Comparison of ENCODE assay signal across 8 mouse cellular contexts in the genomic region with DNA sequence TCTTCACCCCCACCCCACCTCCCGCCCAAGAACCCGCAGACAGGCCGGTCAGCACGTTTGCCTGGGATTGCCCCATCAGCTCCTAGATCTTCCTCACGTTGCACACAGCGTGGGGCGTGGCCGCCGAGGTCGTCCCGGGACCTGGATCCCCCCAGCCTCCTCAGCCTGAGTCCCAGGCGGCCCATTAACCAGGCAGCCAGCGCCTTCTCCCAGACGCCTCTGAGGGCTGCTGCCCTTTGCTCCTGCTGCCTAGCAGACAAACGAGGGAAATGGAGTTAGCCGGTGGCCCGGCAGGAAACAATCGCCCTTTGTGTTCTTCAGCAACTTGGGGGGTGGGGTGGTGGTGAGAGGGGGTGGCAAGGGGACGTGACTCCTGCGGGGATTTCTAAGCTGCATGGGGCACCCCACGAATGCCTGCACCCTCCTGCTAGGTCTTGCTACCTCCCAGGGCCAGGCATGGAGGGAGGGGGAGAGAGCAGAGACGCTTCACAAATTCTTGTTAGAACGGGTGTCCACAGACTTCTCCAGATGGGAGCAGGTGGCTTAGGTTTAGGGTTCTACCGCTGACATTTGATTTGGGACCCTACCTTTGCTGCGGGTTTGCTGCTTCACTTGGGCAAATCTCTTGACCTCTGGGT. TPM values are rescaled to one million over a fixed set of nuclear protein-coding genes. Genes with fewer than 3 reads are reported as not detected.
DNase-seq lines count a peak whose midpoint lies in the region.

No protein-coding gene starts in this region.

- peak; percentile 53 for DNase-seq in thymus, postnatal 14 days
- no peak for DNase-seq in thymus, postnatal 0 days (ENCODE audit: low spot score)
- peak; percentile 65 for DNase-seq in heart, adult 8-10 months (ENCODE audit: low spot score)
- peak; percentile 62 for DNase-seq in kidney, adult 8-10 months
- peak; percentile 47 for DNase-seq in lung, postnatal 14 days
- no peak for DNase-seq in left cerebral cortex, adult 18-20 months (ENCODE audit: low spot score in 2 of 2)
- DNase-seq in ovary, postnatal 14 days (ENCODE audit: low spot score), result no peak
- DNase-seq in frontal cortex, postnatal 14 days (ENCODE audit: low spot score in 2 of 2), result no peak

RNA-seq across cellular contexts. Expression of gene Dnajb12, which starts 32.3 kb away (rescaled TPM):
- polyA plus RNA-seq in thymus, postnatal 0 days (2015; fragmentation: Nextera tagmentation; extraction: Ambion mirVana), result 13.5 and 14.6 TPM in 2 replicates
- 10 to 100 TPM; 38.1 to 44.8 (median 44.4) TPM for total RNA-seq in heart, adult 8-10 months (2022)
- total RNA-seq in left cerebral cortex, adult 18-20 months (2021), result 10 to 100 TPM; 47.3 to 49.6 TPM

RNA-seq across cellular contexts. Expression of gene Ddit4, which starts 40.0 kb away (rescaled TPM):
- 50.6 and 54.7 TPM in 2 replicates for polyA plus RNA-seq in thymus, postnatal 0 days (2015; fragmentation: Nextera tagmentation; extraction: Ambion mirVana)
- 10 to 100 TPM; 22.1 to 74.4 (median 55.6) TPM for total RNA-seq in heart, adult 8-10 months (2022)
- 10 to 100 TPM; 35.8 to 41.3 TPM for total RNA-seq in left cerebral cortex, adult 18-20 months (2021)

Comparison
In these comparisons a context has a peak if more than half of its experiments do, and no peak if none do; other contexts are left out.
1. DNase-seq: peak in thymus, postnatal 14 days (single experiment), heart, adult 8-10 months (single experiment), kidney, adult 8-10 months (2 of 2) and lung, postnatal 14 days (single experiment); none in thymus, postnatal 0 days (single experiment), left cerebral cortex, adult 18-20 months (0 of 2), ovary, postnatal 14 days (single experiment) and frontal cortex, postnatal 14 days (0 of 2).